Mouse (Mus musculus) midbrain, postnatal 0 days (tissue): ENCODE measurements around the gene Otub2. TPM values are rescaled to one million over a fixed set of nuclear protein-coding genes. Genes with fewer than 3 reads are reported as not detected.

Source experiments
- ATAC-seq: fragments of 200-750 bp; cut with Nextera tagmentation; 2 replicates; pipeline ENCODE4 v1.8.0; 2017; ENCODE audit warnings: moderate number of reproducible peaks, mild to moderate bottlenecking, moderate TSS enrichment, moderate library complexity; ENCODE audit not compliant: low FRiP score
- DNase-seq: peaks from one replicate; pipeline ENCODE4 v3.0.0-alpha.2; 2015; ENCODE audit warnings: low spot score
- H3K27ac ChIP-seq: fragments of 300-500 bp; sonication (generic); 2 replicates; pipeline ENCODE4 v1.5.1; 2014; ENCODE audit warnings: low read depth, mild to moderate bottlenecking, low read length, mixed read lengths
- H3K27me3 ChIP-seq: fragments of 300-500 bp; sonication (generic); 2 replicates; pipeline ENCODE4 v1.6.1; 2014; ENCODE audit warnings: low read length, control low read depth, mixed read lengths; ENCODE audit not compliant: insufficient read depth
- H3K36me3 ChIP-seq: fragments of 300-500 bp; sonication (generic); 2 replicates; pipeline ENCODE4 v1.6.1; 2014; ENCODE audit warnings: low read length, control low read depth, mixed read lengths; ENCODE audit not compliant: insufficient read depth
- H3K4me1 ChIP-seq: fragments of 300-500 bp; sonication (generic); 2 replicates; pipeline ENCODE4 v1.6.1; 2014; ENCODE audit warnings: mild to moderate bottlenecking, control low read depth, antibody characterized with exemption, low read length, mixed read lengths; ENCODE audit not compliant: insufficient read depth
- H3K4me2 ChIP-seq: fragments of 300-500 bp; sonication (generic); 2 replicates; pipeline ENCODE4 v1.6.1; 2014; ENCODE audit warnings: low read depth, mild to moderate bottlenecking, low read length, mixed read lengths; ENCODE audit not compliant: poor library complexity, severe bottlenecking
- H3K4me3 ChIP-seq: fragments of 300-500 bp; sonication (generic); 2 replicates; pipeline ENCODE4 v1.5.1; 2014; ENCODE audit warnings: low read depth, mild to moderate bottlenecking, low read length, moderate library complexity
- H3K9ac ChIP-seq: fragments of 300-500 bp; sonication (generic); replicated peaks from 2 replicates; pipeline ENCODE4 v1.6.1; 2014; ENCODE audit warnings: mild to moderate bottlenecking, low read length, moderate library complexity, mixed read lengths; ENCODE audit not compliant: poor library complexity, severe bottlenecking
- H3K9me3 ChIP-seq: fragments of 300-500 bp; sonication (generic); 2 replicates; pipeline ENCODE4 v1.6.1; 2016; ENCODE audit warnings: low read length, control low read depth
- CTCF ChIP-seq: IDR thresholded peaks from 2 replicates; pipeline ENCODE4 v1.5.1; 2016; ENCODE audit warnings: antibody characterized with exemption, mild to moderate bottlenecking
- WGBS: fragments of 180-500 bp; shearing (Covaris S2); extraction: QIAGEN DNeasy Blood & Tissue Kit; methylation state at CpG from one replicate; pipeline ENCODE4 v1.1.7; 2014; 5-methylcytosine and 5-hydroxymethylcytosine counted together
- polyA plus RNA-seq: library from polyadenylated mRNA; unstranded; fragments of >200 nt; fragmentation: Nextera tagmentation; extraction: Ambion mirVana; gene quantifications from 2 replicates; pipeline ENCODE4 v1.2.1, GENCODE M21; 2015
- total RNA-seq: library from RNA; depleted of rRNA; stranded (reverse); fragments of >200 nt; gene quantifications from 2 replicates; pipeline ENCODE4 v1.2.3, GENCODE M21; 2014

Otub2 gene
- total and polyA plus RNA-seq, 2 experiments from 2014 or later, result 20.6 to 29.6 TPM

GRCm38 (mm10) chr12:103358951-103359801 is 29.3 kb upstream of the Otub2 start:
- no peaks in the 10 kb centered on the region for H3K4me1 ChIP-seq
- no peaks in the 10 kb centered on the region for H3K27me3 ChIP-seq
- H3K27ac ChIP-seq, result no peak overlapping the region
- no peak overlapping the region for H3K9ac ChIP-seq
- H3K4me2 ChIP-seq, result no peak overlapping the region
- WGBS, result 65% methylated on average over 4 of the region's 4 CpGs
- no peaks in the 10 kb centered on the region for H3K9me3 ChIP-seq
- DNase-seq, result no peak
- no peaks in the 10 kb centered on the region for H3K36me3 ChIP-seq
- TF ChIP-seq CTCF, result no peak
- no peak for ATAC-seq
- H3K4me3 ChIP-seq, result no peak overlapping the region

- Histone ChIP-seq H3K9me3 (no peaks in the 10 kb centered on the region), H3K27ac (no peak overlapping the region), H3K27me3 (no peaks in the 10 kb centered on the region), H3K9ac (no peak overlapping the region), H3K4me3 (no peak overlapping the region), H3K4me2 (no peak overlapping the region), H3K36me3 (no peaks in the 10 kb centered on the region), H3K4me1 (no peaks in the 10 kb centered on the region)
- 87% methylated on average over 8 of the region's 8 CpGs for WGBS
- no peak for TF ChIP-seq CTCF
- ATAC-seq, result no peak
- DNase-seq, result no peak
Observed at GRCm38 (mm10) chr12:103360812-103361211, 27.7 kb upstream of the Otub2 start.

GRCm38 (mm10) chr12:103361539-103362307 is 26.8 kb upstream of the Otub2 start:
- DNase-seq (no peak), ATAC-seq (no peak)
- Histone ChIP-seq H3K9ac (no peak overlapping the region), H3K27ac (no peak overlapping the region), H3K4me1 (no peaks in the 10 kb centered on the region), H3K36me3 (no peaks in the 10 kb centered on the region), H3K9me3 (no peaks in the 10 kb centered on the region), H3K4me2 (no peak overlapping the region), H3K27me3 (no peaks in the 10 kb centered on the region), H3K4me3 (no peak overlapping the region)
- 88% methylated on average over 17 of the region's 17 CpGs for WGBS
- no peak for TF ChIP-seq CTCF

- no peak for ATAC-seq
Observed at GRCm38 (mm10) chr12:103362336-103362735, 26.1 kb upstream of the Otub2 start.

GRCm38 (mm10) chr12:103367171-103367570 is 21.3 kb upstream of the Otub2 start:
- DNase-seq (no peak), ATAC-seq (no peak)
- no peak for TF ChIP-seq CTCF
- H3K4me3 ChIP-seq, result no peak overlapping the region
- no peak overlapping the region for H3K27ac ChIP-seq
- no peaks in the 10 kb centered on the region for H3K27me3 ChIP-seq
- H3K4me1 ChIP-seq, result no peaks in the 10 kb centered on the region
- no peak overlapping the region for H3K4me2 ChIP-seq
- H3K9ac ChIP-seq, result no peak overlapping the region
- no peaks in the 10 kb centered on the region for H3K36me3 ChIP-seq
- WGBS, result 81% methylated on average over 2 of the region's 2 CpGs
- no peaks in the 10 kb centered on the region for H3K9me3 ChIP-seq

More at GRCm38 (mm10) chr12:103362336-103362735, 26.1 kb upstream of the Otub2 start:
- TF ChIP-seq CTCF, result no peak
- Histone ChIP-seq H3K27ac (no peak overlapping the region), H3K9me3 (no peaks in the 10 kb centered on the region), H3K4me1 (no peaks in the 10 kb centered on the region), H3K36me3 (no peaks in the 10 kb centered on the region), H3K9ac (no peak overlapping the region), H3K4me3 (no peak overlapping the region), H3K27me3 (no peaks in the 10 kb centered on the region), H3K4me2 (no peak overlapping the region)
- DNase-seq, result no peak
- WGBS, result 75% methylated on average over 3 of the region's 3 CpGs
